Mouse (Mus musculus): ENCODE measurements around the gene Fam117b. TPM values are rescaled to one million over a fixed set of nuclear protein-coding genes. Genes with fewer than 3 reads are reported as not detected.
A peak's percentile ranks its signal among the peaks of the same experiment; 100 is the strongest.

Fam117b gene
- total and polyA plus RNA-seq, 3 experiments = 5.2 to 24.6 (median 10.6) TPM

DNA sequence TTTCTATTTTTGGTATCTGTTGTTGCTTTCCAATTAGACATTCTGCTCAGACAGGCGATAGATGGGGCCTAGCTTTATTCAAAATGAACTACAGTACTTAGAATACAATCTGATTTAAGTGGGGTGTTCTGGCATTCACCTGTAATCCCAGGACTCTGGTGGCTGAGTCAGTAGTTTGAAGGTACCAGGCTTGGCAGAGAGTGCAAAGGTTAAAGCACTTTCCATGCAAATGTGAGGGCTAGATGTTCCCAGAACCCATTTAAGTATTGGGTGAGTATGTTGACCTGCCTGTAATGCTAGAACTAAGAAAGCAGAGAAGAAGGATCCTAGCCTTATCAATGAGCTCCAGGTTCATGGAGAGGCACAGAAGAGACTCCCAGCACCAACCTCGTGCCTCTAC is 6.9 kb upstream of the Fam117b start:
- Histone ChIP-seq H3K4me3 (no peak overlapping the region), H3K27me3 (ENCODE audit: control insufficient read depth, insufficient read depth, low read length) (no peaks in the 10 kb centered on the region), H3K27ac (no peak overlapping the region), H3K4me1 (ENCODE audit: control insufficient read depth, insufficient read depth, low read length) (peaks cover 15% of the 10 kb centered on the region), H3K36me3 (ENCODE audit: control insufficient read depth, insufficient read depth, low read length) (peaks cover 4% of the 10 kb centered on the region; the same call in 1 of the 2 replicates), H3K9ac (ENCODE audit: low read depth, low read length) (no peak overlapping the region), H3K79me2 (replicated peaks; ENCODE audit: control insufficient read depth, insufficient read depth, low read length) (no peaks in the 10 kb centered on the region)
- DNase-seq = no peak
- 54% methylated on average over 2 of the region's 2 CpGs for WGBS
- TF ChIP-seq EP300 (IDR thresholded peaks at IDR 0.05; ENCODE audit: insufficient read depth, low read depth, low read length) (no peak), POLR2A (IDR thresholded peaks at IDR 0.05; ENCODE audit: insufficient read depth, low read depth, low read length) (no peak), CTCF (IDR thresholded peaks at IDR 0.05) (no peak)
- intact Hi-C loops (cut with DNase I) = no loop called here

DNA sequence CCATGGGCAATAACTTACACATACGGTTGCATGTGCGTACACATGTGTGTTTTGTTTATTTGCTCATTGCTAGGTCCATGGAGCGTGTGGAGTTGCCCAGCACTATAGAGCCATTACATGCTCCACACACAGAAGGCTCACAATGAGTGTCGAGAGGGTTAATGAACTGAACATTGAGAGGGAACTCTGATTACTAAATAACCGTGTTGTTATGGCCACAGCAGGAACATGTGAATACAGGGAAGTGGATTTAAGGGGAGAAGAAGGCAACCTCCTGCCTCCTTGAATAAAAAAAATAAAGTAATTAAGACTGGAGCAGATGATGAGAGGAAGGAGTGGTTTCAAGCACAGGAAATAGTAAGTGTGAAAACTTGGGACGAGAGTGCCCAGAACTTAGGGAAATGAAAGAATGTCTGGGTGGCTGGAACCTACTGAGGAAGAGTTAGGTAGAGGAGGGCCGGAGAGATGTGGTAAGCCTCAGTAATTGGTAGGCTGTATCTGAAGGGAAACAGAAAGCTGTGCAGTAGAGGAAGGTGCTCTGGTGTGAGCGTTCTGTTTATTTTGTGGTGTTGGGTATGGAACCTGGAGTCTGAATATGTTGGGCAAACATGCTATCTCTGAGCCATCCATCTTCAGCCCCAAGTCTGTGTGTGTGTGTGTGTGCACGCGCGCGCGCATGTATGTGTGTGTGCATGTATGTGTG is 5.8 kb upstream of the Fam117b start:
- 81% methylated on average over 13 of the region's 13 CpGs for WGBS
- Histone ChIP-seq H3K27me3 (ENCODE audit: control insufficient read depth, insufficient read depth, low read length) (no peaks in the 10 kb centered on the region), H3K79me2 (replicated peaks; ENCODE audit: control insufficient read depth, insufficient read depth, low read length) (no peaks in the 10 kb centered on the region), H3K4me1 (ENCODE audit: control insufficient read depth, insufficient read depth, low read length) (peaks cover 13% of the 10 kb centered on the region), H3K36me3 (ENCODE audit: control insufficient read depth, insufficient read depth, low read length) (peaks cover 3% of the 10 kb centered on the region; the same call in 1 of the 2 replicates), H3K27ac (peak overlapping the region; percentile 27), H3K9ac (ENCODE audit: low read depth, low read length) (no peak overlapping the region), H3K4me3 (no peak overlapping the region)
- TF ChIP-seq EP300 (IDR thresholded peaks at IDR 0.05; ENCODE audit: insufficient read depth, low read depth, low read length) = no peak
- TF ChIP-seq CTCF (IDR thresholded peaks at IDR 0.05) = no peak
- TF ChIP-seq POLR2A (IDR thresholded peaks at IDR 0.05; ENCODE audit: insufficient read depth, low read depth, low read length) = no peak
- intact Hi-C loops (cut with DNase I) = no loop called here
- DNase-seq = no peak

GRCm38 (mm10) chr1:59907700-59908099 is 5.1 kb upstream of the Fam117b start:
- peaks cover 2% of the 10 kb centered on the region; the same call in 1 of the 2 replicates for H3K36me3 ChIP-seq (ENCODE audit: control insufficient read depth, insufficient read depth, low read length)
- intact Hi-C loops (cut with DNase I) = no loop called here
- H3K79me2 ChIP-seq (replicated peaks; ENCODE audit: control insufficient read depth, insufficient read depth, low read length) = no peaks in the 10 kb centered on the region
- TF ChIP-seq CTCF (IDR thresholded peaks at IDR 0.05) (no peak), POLR2A (IDR thresholded peaks at IDR 0.05; ENCODE audit: insufficient read depth, low read depth, low read length) (no peak), EP300 (IDR thresholded peaks at IDR 0.05; ENCODE audit: insufficient read depth, low read depth, low read length) (no peak)
- H3K4me1 ChIP-seq (ENCODE audit: control insufficient read depth, insufficient read depth, low read length) = peaks cover 11% of the 10 kb centered on the region
- peak overlapping the region; percentile 27 for H3K27ac ChIP-seq
- no peak overlapping the region for H3K9ac ChIP-seq (ENCODE audit: low read depth, low read length)
- DNase-seq = no peak
- WGBS = 11% methylated on average over 2 of the region's 2 CpGs
- no peaks in the 10 kb centered on the region for H3K27me3 ChIP-seq (ENCODE audit: control insufficient read depth, insufficient read depth, low read length)
- no peak overlapping the region for H3K4me3 ChIP-seq

DNA sequence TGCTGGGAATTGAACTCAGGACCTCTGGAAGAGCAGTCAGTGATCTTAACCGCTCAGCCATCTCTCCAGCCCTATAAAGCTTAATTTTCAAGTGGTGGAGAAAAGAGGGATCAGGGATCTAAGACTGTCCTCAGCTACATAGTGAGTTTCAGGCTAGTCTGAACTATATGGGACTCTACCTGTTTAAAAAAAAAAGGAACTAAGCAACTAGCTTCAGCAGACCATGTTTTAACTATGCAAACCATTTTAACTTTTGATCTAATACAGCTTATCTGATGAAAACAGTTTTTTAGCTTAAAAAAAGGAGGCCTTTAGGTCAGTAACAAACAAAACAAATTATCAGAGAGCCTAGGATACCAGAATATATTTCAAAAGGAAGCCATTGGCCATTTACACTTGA is 1.9 kb upstream of the Fam117b start:
- no peak overlapping the region for H3K27ac ChIP-seq
- H3K4me1 ChIP-seq (ENCODE audit: control insufficient read depth, insufficient read depth, low read length) = peaks cover 10% of the 10 kb centered on the region
- no peaks in the 10 kb centered on the region for H3K27me3 ChIP-seq (ENCODE audit: control insufficient read depth, insufficient read depth, low read length)
- H3K9ac ChIP-seq (ENCODE audit: low read depth, low read length) = no peak overlapping the region
- WGBS = 97% methylated on average over 1 of the region's 1 CpGs
- peaks cover 5% of the 10 kb centered on the region for H3K79me2 ChIP-seq (replicated peaks; ENCODE audit: control insufficient read depth, insufficient read depth, low read length)
- intact Hi-C loops (cut with DNase I) = no loop called here
- peak in 1 of 2 experiments; percentile 4 for DNase-seq
- H3K4me3 ChIP-seq = no peak overlapping the region
- TF ChIP-seq CTCF (IDR thresholded peaks at IDR 0.05) (no peak), POLR2A (IDR thresholded peaks at IDR 0.05; ENCODE audit: insufficient read depth, low read depth, low read length) (no peak), EP300 (IDR thresholded peaks at IDR 0.05; ENCODE audit: insufficient read depth, low read depth, low read length) (no peak)
- H3K36me3 ChIP-seq (ENCODE audit: control insufficient read depth, insufficient read depth, low read length) = peaks cover 13% of the 10 kb centered on the region

DNA sequence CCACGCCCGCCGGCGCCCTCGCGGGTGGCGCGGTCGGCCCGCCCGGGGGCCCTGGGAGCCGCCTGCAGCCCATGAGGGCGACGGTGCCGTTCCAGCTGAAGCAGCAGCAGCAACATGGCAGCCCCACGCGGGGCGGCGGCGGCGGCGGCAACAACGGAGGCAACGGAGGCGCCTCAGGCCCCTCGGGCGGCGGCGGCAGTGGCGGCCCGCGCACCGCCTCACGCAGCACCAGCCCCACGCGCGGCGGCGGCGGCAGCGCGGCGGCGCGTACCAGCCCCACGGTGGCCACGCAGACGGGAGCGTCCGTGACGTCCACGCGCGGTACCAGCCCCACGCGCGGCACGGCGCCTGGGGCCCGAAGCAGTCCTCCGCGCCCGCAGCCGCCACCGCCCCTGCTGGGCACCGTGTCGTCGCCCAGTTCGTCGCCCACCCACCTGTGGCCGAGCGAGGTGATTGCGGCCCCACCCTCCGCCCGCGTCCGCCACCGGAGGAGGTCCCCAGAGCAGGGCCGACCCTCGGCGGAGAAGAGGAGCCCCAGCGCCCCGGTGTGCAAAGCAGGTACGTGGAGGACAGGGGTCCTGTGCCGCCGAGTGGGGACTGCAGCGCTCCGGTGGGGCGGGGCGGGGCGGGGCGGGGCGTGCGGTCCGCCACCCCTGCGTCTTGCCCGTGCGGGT is 526 bp downstream of the Fam117b start:
- TF ChIP-seq CTCF (IDR thresholded peaks at IDR 0.05) (0 out of 2 replicates have a peak, but pooled peaks have one; percentile 8), EP300 (IDR thresholded peaks at IDR 0.05; ENCODE audit: insufficient read depth, low read depth, low read length) (no peak)
- Histone ChIP-seq H3K4me3 (peak overlapping the region; percentile 80), H3K27me3 (ENCODE audit: control insufficient read depth, insufficient read depth, low read length) (no peaks in the 10 kb centered on the region), H3K36me3 (ENCODE audit: control insufficient read depth, insufficient read depth, low read length) (peaks cover 13% of the 10 kb centered on the region), H3K27ac (peak overlapping the region; percentile 95), H3K4me1 (ENCODE audit: control insufficient read depth, insufficient read depth, low read length) (peaks cover 8% of the 10 kb centered on the region), H3K9ac (ENCODE audit: low read depth, low read length) (peak overlapping the region; percentile 97), H3K79me2 (replicated peaks; ENCODE audit: control insufficient read depth, insufficient read depth, low read length) (peaks cover 7% of the 10 kb centered on the region)
- DNase-seq = peak; percentile 68 to 72
- WGBS = under 1% methylated on average over 74 of the region's 98 CpGs
- intact Hi-C loops (cut with DNase I) = loop anchor here (2.0 kb wide), 1 partner anchor 29 kb away; no protein-coding TSS in a partner anchor

DNA sequence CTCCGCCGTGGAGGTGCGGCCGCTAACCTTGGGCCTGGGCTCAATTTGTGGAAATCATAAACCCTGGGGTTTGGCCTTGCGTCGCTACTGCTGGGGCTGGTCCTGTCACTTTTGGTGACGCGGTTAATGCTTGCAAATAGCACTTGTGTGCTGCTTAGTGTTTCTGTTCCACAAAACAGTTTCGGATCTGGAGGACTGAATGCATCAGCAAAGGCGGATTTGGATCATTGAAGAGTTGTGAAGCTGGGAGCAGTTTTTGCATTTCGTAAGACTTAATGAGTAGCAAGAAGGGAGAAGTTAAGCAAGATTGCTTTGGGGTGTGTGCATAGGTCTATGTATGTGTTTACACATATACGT is 1.0 kb downstream of the Fam117b start:
- no peak for TF ChIP-seq POLR2A (IDR thresholded peaks at IDR 0.05; ENCODE audit: insufficient read depth, low read depth, low read length)
- no peak for TF ChIP-seq EP300 (IDR thresholded peaks at IDR 0.05; ENCODE audit: insufficient read depth, low read depth, low read length)
- no peak for TF ChIP-seq CTCF (IDR thresholded peaks at IDR 0.05)
- no peak for DNase-seq
- H3K27ac ChIP-seq = peak overlapping the region; percentile 95
- peaks cover 8% of the 10 kb centered on the region for H3K4me1 ChIP-seq (ENCODE audit: control insufficient read depth, insufficient read depth, low read length)
- intact Hi-C loops (cut with DNase I) = loop anchor here (2.0 kb wide), 2 partner anchors 17 to 29 kb away; no protein-coding TSS in a partner anchor
- 4% methylated on average over 12 of the region's 12 CpGs for WGBS
- peaks cover 7% of the 10 kb centered on the region for H3K79me2 ChIP-seq (replicated peaks; ENCODE audit: control insufficient read depth, insufficient read depth, low read length)
- peaks cover 13% of the 10 kb centered on the region for H3K36me3 ChIP-seq (ENCODE audit: control insufficient read depth, insufficient read depth, low read length)
- peak overlapping the region; percentile 80 for H3K4me3 ChIP-seq
- peak overlapping the region; percentile 97 for H3K9ac ChIP-seq (ENCODE audit: low read depth, low read length)
- H3K27me3 ChIP-seq (ENCODE audit: control insufficient read depth, insufficient read depth, low read length) = no peaks in the 10 kb centered on the region
